Mouse (Mus musculus) E14TG2a.4 (cell line): ENCODE measurements around the gene Slc16a12.

Experiments used
- H3K27me3 ChIP-seq: 2 replicates; pipeline ENCODE4 v1.6.1; 2014; ENCODE audit warnings: low read length, control low read depth; ENCODE audit not compliant: insufficient read depth
- H3K36me3 ChIP-seq: 2 replicates; pipeline ENCODE4 v1.6.1; 2014; ENCODE audit warnings: low read length, control low read depth; ENCODE audit not compliant: insufficient read depth
- H3K4me1 ChIP-seq: replicated peaks from 2 replicates; pipeline ENCODE4 v1.6.1; 2014; ENCODE audit warnings: low read depth, low read length, control low read depth
- H3K4me3 ChIP-seq: replicated peaks from 2 replicates; pipeline ENCODE4 v1.5.1; 2014; ENCODE audit warnings: mild to moderate bottlenecking, low read length
- H3K9me3 ChIP-seq: 2 replicates; pipeline ENCODE4 v1.6.1; 2014; ENCODE audit warnings: low read length, control low read depth
- CTCF ChIP-seq: conservative IDR thresholded peaks from 2 replicates; pipeline ENCODE4 v1.5.1; 2014; ENCODE audit warnings: low read length
- NANOG ChIP-seq: IDR thresholded peaks from 2 replicates; pipeline ENCODE4 v1.6.1; 2014; ENCODE audit warnings: borderline replicate concordance, low read length, mixed read lengths
- POU5F1 ChIP-seq: IDR thresholded peaks from 2 replicates; pipeline ENCODE4 v1.6.1; 2014; ENCODE audit warnings: low read length, borderline replicate concordance

The Slc16a12 gene

DNA sequence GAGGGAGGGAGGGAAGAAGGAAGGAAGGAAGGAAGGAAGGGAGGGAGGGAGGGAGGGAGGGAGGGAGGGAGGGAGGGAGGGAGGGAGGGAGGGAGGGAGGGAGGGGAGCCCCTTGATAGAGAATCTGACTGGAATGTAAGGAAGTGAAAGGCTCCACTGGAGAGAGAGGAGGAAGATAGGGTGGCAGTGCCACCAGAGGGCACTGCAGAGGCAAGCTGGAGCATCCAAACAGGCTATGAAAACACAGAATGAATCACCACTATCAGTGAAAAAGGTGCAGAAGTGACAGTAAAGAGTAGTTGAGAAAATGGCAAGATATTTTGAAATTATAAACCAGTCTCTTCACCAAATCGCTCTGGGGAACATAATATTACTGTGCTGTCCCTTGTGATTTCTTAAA, 62.2 kb downstream of the Slc16a12 start:
- H3K36me3 ChIP-seq, result no peaks in the 10 kb centered on the region
- H3K9me3 ChIP-seq, result no peaks in the 10 kb centered on the region
- no peak overlapping the region for H3K4me3 ChIP-seq
- H3K4me1 ChIP-seq, result no peaks in the 10 kb centered on the region
- no peaks in the 10 kb centered on the region for H3K27me3 ChIP-seq
- TF ChIP-seq POU5F1, result no peak
- no peak for TF ChIP-seq NANOG
- TF ChIP-seq CTCF, result peak; percentile 32

GRCm38 (mm10) chr19:34678428-34678827, 68.7 kb downstream of the Slc16a12 start:
- peaks cover 17% of the 10 kb centered on the region for H3K27me3 ChIP-seq
- H3K4me3 ChIP-seq, result no peak overlapping the region
- TF ChIP-seq CTCF (no peak), POU5F1 (no peak), NANOG (no peak)
- H3K9me3 ChIP-seq, result no peaks in the 10 kb centered on the region
- no peaks in the 10 kb centered on the region for H3K36me3 ChIP-seq
- H3K4me1 ChIP-seq, result peaks cover 21% of the 10 kb centered on the region

- Histone ChIP-seq H3K4me1 (peaks cover 34% of the 10 kb centered on the region), H3K9me3 (no peaks in the 10 kb centered on the region; the same call in 1 of the 2 replicates), H3K36me3 (no peaks in the 10 kb centered on the region), H3K27me3 (peaks cover 17% of the 10 kb centered on the region), H3K4me3 (no peak overlapping the region)
- TF ChIP-seq CTCF (no peak), POU5F1 (0 out of 2 replicates have a peak, but pooled peaks have one; percentile 13), NANOG (no peak)
These were observed 73.6 kb downstream of the Slc16a12 start for GRCm38 (mm10) chr19:34673476-34673875.

DNA sequence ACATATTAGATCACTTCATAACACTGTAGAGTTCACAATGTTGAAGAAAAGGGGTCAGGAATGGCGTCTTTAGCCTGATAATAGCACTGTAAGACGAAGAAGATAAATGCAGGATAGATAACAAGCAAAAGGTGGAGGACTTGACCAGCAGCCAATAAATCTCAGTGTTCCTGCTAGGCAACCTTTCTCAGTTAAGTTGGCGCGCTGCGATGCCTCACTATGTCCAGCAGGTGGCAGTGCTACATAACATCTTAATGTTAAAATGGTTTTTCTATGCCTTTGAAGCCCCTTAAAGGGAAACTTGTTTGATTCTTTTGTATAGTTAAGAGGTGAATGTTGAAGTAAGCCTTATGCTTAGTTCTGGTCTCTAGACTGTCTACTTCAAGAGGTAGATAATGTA, 81.0 kb downstream of the Slc16a12 start:
- no peak overlapping the region for H3K4me3 ChIP-seq
- no peaks in the 10 kb centered on the region for H3K27me3 ChIP-seq
- peaks cover 19% of the 10 kb centered on the region for H3K4me1 ChIP-seq
- peak; percentile 98 for TF ChIP-seq CTCF
- no peak for TF ChIP-seq NANOG
- H3K9me3 ChIP-seq, result no peaks in the 10 kb centered on the region
- H3K36me3 ChIP-seq, result no peaks in the 10 kb centered on the region

- Histone ChIP-seq H3K9me3 (no peaks in the 10 kb centered on the region), H3K36me3 (no peaks in the 10 kb centered on the region), H3K4me1 (peaks cover 31% of the 10 kb centered on the region), H3K4me3 (peak overlapping the region; percentile 69), H3K27me3 (no peaks in the 10 kb centered on the region)
- TF ChIP-seq POU5F1, result no peak
- TF ChIP-seq NANOG, result no peak
- no peak for TF ChIP-seq CTCF
These were observed 84.3 kb downstream of the Slc16a12 start for GRCm38 (mm10) chr19:34662740-34663139.

DNA sequence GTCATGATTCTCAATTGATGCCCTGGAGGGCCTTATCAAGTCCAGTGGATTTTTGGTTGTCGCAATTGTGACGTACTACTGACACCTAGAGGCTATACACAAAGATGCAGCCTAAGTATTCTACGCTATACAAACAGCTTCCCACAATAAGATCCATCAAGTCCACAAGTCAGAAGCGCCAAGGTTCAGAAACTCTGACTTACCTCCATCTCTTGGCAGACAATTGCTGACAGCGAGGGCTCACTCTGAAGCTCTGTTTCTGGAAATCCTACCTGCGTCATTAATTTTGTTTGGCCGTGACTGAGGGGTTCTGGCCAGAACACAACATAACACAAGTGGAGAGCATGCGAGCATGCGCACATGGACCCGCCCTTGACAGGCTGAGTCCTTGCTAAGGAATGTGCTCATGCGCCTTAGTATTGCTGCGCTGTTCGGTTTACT, 85.0 kb downstream of the Slc16a12 start:
- peaks cover 37% of the 10 kb centered on the region for H3K4me1 ChIP-seq
- no peaks in the 10 kb centered on the region for H3K27me3 ChIP-seq
- no peaks in the 10 kb centered on the region for H3K9me3 ChIP-seq
- no peaks in the 10 kb centered on the region for H3K36me3 ChIP-seq
- H3K4me3 ChIP-seq, result peak overlapping the region; percentile 69
- TF ChIP-seq POU5F1, result no peak
- peak; percentile 68 for TF ChIP-seq CTCF

DNA sequence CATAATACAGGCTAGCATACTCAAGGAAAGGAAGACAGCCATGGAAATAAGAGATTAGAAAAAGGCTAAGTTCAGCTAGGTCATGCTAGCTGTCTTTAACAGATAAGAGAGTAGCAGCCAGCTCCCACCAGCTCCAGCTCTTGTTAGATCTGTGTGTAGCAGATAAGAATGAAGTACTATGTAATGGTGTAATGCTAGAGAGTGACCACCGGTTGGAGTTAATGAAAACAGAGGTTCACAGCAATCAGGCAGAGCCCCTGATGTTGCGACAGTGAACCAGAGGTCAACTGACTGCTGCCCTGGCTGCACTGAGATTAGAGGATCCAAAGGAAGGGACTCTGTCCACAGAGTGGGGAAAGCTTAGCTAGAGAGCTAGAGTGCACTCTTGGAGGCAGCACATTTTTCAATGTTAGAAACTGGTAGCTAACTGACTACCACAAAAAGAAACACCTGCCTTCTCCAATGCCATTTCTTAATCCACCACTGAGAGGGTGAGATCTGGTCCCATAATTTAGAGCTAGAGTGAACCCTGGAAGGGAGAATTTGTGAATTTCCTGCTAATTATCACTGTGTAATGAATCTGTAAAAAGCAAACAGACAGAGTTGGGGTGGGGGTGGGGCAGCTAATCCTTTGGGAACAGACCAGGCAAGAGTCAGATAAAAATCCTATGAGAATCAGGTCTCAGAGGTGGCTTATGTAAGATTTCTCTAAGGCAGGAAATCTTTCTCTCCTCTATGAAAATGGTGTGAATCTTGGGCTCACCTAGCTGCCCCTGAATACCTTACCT, 90.4 kb downstream of the Slc16a12 start:
- no peak for TF ChIP-seq CTCF
- TF ChIP-seq POU5F1, result no peak
- TF ChIP-seq NANOG, result no peak
- Histone ChIP-seq H3K4me1 (peaks cover 73% of the 10 kb centered on the region), H3K36me3 (no peaks in the 10 kb centered on the region), H3K9me3 (no peaks in the 10 kb centered on the region), H3K27me3 (no peaks in the 10 kb centered on the region), H3K4me3 (no peak overlapping the region)

- H3K9me3 ChIP-seq, result no peaks in the 10 kb centered on the region
- no peaks in the 10 kb centered on the region for H3K36me3 ChIP-seq
- TF ChIP-seq NANOG, result peak; percentile 55; the same call in 1 of the 2 replicates
- no peak for TF ChIP-seq CTCF
- no peak overlapping the region for H3K4me3 ChIP-seq
- peaks cover 66% of the 10 kb centered on the region for H3K4me1 ChIP-seq
- H3K27me3 ChIP-seq, result no peaks in the 10 kb centered on the region
These were observed 91.8 kb downstream of the Slc16a12 start for GRCm38 (mm10) chr19:34655227-34655805.
